Mouse (Mus musculus): Measurements from ENCODE around the gene Clstn3. TPM values are rescaled to one million over a fixed set of nuclear protein-coding genes. Genes with fewer than 3 reads are reported as not detected.
A peak's percentile ranks its signal among the peaks of the same experiment; 100 is the strongest.

Clstn3 gene
- polyA plus RNA-seq, 1 experiment from 2014 or later = 183 TPM

DNA sequence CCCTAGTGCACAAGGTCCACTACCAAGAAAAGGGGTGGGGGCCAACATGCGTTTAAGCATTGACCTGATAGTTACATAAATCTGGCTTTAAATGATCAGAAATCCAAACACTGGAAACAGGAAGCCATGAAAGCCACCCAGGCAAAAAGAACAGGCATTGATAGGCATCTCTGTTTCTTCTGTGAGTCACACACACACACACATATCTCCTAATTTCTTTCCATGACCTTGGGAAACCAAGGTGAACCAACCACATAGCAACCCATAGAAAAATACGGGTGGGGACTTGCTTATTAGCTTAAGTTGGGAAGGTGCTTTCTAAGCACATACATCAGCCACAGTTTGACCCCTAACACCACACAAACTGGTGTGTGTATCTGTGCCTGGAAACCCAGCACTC is 17.2 kb downstream of the Clstn3 start:
- ATAC-seq = no peak
- no peaks in the 10 kb centered on the region for H3K9me3 ChIP-seq (replicated peaks; ENCODE audit: control insufficient read depth, low read length, poor library complexity, severe bottlenecking)
- H3K27ac ChIP-seq (ENCODE audit: low read length) = no peak overlapping the region
- no peak overlapping the region for H3K4me2 ChIP-seq (ENCODE audit: low read length)
- 81% methylated on average over 2 of the region's 2 CpGs for WGBS
- no peaks in the 10 kb centered on the region for H3K4me1 ChIP-seq (ENCODE audit: control insufficient read depth, insufficient read depth, low read length)
- H3K4me3 ChIP-seq (ENCODE audit: low read depth, low read length) = no peak overlapping the region
- H3K36me3 ChIP-seq (ENCODE audit: control insufficient read depth, insufficient read depth, low read length) = peaks cover 34% of the 10 kb centered on the region
- H3K27me3 ChIP-seq (ENCODE audit: control insufficient read depth, insufficient read depth, low read depth, low read length) = no peaks in the 10 kb centered on the region
- H3K9ac ChIP-seq (ENCODE audit: low read depth, low read length) = no peak overlapping the region

DNA sequence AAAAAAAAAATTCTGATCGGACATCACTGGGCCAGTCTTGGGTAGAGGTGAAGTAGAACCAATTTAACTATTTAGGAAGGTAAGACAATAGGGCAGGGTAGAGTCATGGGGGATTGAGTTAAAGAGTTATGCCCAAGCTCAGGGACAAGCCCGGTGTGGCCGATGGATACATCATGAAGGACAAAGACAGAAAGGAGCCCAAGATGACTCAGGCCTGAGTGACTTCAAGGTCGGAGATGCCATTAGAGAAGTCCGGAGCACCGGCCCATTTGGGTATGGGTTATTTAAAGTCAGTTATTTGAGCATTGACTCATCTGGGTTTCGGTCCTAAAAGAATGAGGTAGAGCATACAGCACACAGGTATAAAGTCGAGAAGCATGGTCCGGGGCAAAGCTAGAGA is 18.1 kb downstream of the Clstn3 start:
- Histone ChIP-seq H3K4me2 (ENCODE audit: low read length) (no peak overlapping the region), H3K9ac (ENCODE audit: low read depth, low read length) (no peak overlapping the region), H3K27ac (ENCODE audit: low read length) (no peak overlapping the region), H3K36me3 (ENCODE audit: control insufficient read depth, insufficient read depth, low read length) (peaks cover 39% of the 10 kb centered on the region), H3K4me3 (ENCODE audit: low read depth, low read length) (no peak overlapping the region), H3K9me3 (replicated peaks; ENCODE audit: control insufficient read depth, low read length, poor library complexity, severe bottlenecking) (no peaks in the 10 kb centered on the region), H3K4me1 (ENCODE audit: control insufficient read depth, insufficient read depth, low read length) (no peaks in the 10 kb centered on the region), H3K27me3 (ENCODE audit: control insufficient read depth, insufficient read depth, low read depth, low read length) (no peaks in the 10 kb centered on the region)
- WGBS = 98% methylated on average over 9 of the region's 9 CpGs
- no peak for ATAC-seq

DNA sequence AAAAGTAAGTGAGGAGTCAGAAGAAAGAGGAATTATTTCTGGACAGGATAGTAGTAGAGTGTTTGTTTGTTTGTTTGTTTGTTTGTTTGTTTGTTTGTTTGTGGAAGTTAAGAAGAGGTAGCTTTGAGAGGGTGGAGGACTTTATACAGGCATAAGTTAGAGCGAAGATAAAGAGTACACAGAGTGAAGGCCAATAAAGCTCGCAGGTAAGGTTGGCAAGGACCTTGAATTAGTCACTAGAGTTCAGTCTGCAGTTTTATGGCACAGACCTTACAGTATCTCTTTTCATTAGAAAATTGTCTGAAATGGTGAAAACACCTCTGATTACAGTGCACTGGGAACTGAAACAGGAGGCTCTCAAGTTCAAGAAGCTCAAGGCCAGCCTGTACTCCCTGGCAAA is 18.6 kb downstream of the Clstn3 start:
- ATAC-seq = no peak

DNA sequence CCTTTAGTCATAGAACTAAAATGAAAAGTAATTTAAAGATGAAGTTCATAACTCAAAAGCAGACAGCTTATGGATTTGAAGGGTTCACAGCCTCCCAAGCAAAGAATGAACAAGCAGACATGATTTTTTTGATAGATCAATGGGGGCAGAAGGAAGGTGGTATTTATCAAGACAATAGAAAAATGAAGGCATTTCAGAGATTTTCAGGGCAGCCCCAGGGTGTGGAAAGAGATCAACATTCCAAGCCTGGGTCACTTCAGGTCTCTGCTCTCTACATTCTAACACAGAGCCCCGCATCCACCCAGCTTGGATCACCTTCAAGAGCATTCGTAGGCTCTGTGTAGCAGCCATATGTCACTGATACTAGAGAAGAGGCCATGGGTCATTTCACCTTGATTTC is 21.3 kb downstream of the Clstn3 start:
- no peak for ATAC-seq

More for the DNA sequence above, 18.6 kb downstream of the Clstn3 start:
- H3K9ac ChIP-seq (ENCODE audit: low read depth, low read length) = no peak overlapping the region
- no peaks in the 10 kb centered on the region for H3K27me3 ChIP-seq (ENCODE audit: control insufficient read depth, insufficient read depth, low read depth, low read length)
- H3K36me3 ChIP-seq (ENCODE audit: control insufficient read depth, insufficient read depth, low read length) = peaks cover 39% of the 10 kb centered on the region
- no peak overlapping the region for H3K4me3 ChIP-seq (ENCODE audit: low read depth, low read length)
- WGBS = 98% methylated on average over 2 of the region's 2 CpGs
- H3K9me3 ChIP-seq (replicated peaks; ENCODE audit: control insufficient read depth, low read length, poor library complexity, severe bottlenecking) = no peaks in the 10 kb centered on the region
- H3K27ac ChIP-seq (ENCODE audit: low read length) = no peak overlapping the region
- no peak overlapping the region for H3K4me2 ChIP-seq (ENCODE audit: low read length)
- no peaks in the 10 kb centered on the region for H3K4me1 ChIP-seq (ENCODE audit: control insufficient read depth, insufficient read depth, low read length)

DNA sequence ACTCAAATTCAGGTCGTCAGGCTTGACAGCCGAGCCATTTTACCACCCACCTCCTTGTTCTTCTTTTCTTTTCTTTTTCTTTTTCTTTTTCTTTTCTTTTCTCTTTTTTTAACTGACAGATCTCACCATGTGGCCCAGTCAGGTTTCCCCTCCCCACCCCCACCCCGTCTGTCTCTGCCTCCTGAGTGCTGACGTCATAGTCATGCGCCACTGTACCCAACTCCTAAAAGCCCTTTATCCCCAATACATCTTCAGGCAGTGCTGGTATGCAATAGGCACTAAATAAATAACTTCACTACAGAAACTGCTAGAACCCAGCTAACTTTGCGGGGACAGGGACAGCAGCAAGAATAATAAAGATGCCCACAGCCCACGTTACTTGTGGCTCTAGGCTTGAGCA is 28.3 kb downstream of the Clstn3 start:
- peaks cover 25% of the 10 kb centered on the region for H3K36me3 ChIP-seq (ENCODE audit: control insufficient read depth, insufficient read depth, low read length)
- H3K4me2 ChIP-seq (ENCODE audit: low read length) = no peak overlapping the region
- 63% methylated on average over 7 of the region's 7 CpGs for WGBS
- H3K4me3 ChIP-seq (ENCODE audit: low read depth, low read length) = no peak overlapping the region
- H3K9me3 ChIP-seq (replicated peaks; ENCODE audit: control insufficient read depth, low read length, poor library complexity, severe bottlenecking) = no peaks in the 10 kb centered on the region
- no peak overlapping the region for H3K27ac ChIP-seq (ENCODE audit: low read length)
- no peaks in the 10 kb centered on the region for H3K4me1 ChIP-seq (ENCODE audit: control insufficient read depth, insufficient read depth, low read length)
- ATAC-seq = no peak
- no peaks in the 10 kb centered on the region for H3K27me3 ChIP-seq (ENCODE audit: control insufficient read depth, insufficient read depth, low read depth, low read length)
- H3K9ac ChIP-seq (ENCODE audit: low read depth, low read length) = no peak overlapping the region

More for the DNA sequence above, 21.3 kb downstream of the Clstn3 start:
- Histone ChIP-seq H3K4me3 (ENCODE audit: low read depth, low read length) (no peak overlapping the region), H3K27me3 (ENCODE audit: control insufficient read depth, insufficient read depth, low read depth, low read length) (no peaks in the 10 kb centered on the region), H3K9ac (ENCODE audit: low read depth, low read length) (no peak overlapping the region), H3K27ac (ENCODE audit: low read length) (no peak overlapping the region), H3K4me1 (ENCODE audit: control insufficient read depth, insufficient read depth, low read length) (no peaks in the 10 kb centered on the region), H3K36me3 (ENCODE audit: control insufficient read depth, insufficient read depth, low read length) (peaks cover 27% of the 10 kb centered on the region), H3K9me3 (replicated peaks; ENCODE audit: control insufficient read depth, low read length, poor library complexity, severe bottlenecking) (no peaks in the 10 kb centered on the region), H3K4me2 (ENCODE audit: low read length) (no peak overlapping the region)
- 85% methylated on average over 2 of the region's 2 CpGs for WGBS

DNA sequence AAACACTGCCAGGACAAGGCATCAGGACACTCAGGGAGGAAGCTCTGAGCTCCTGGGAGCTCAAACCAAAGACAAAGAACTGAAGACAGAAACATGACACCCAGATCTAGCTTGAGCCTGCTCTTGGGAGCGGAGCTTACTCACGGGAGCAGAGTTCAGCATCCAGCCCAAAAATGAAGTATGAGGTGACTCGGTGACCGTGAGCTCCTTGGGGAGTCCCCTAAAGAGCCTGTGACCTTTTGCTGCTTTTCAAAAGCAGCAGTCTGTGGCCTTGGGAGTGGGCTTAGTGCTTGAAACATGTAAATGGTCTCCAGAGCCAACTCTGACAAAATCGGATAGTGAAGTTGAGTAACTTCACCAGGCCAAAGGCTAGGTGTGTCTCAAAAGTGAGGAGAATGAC is 29.4 kb downstream of the Clstn3 start:
- Histone ChIP-seq H3K4me3 (ENCODE audit: low read depth, low read length) (no peak overlapping the region), H3K27ac (ENCODE audit: low read length) (no peak overlapping the region), H3K4me1 (ENCODE audit: control insufficient read depth, insufficient read depth, low read length) (no peaks in the 10 kb centered on the region), H3K4me2 (ENCODE audit: low read length) (no peak overlapping the region), H3K27me3 (ENCODE audit: control insufficient read depth, insufficient read depth, low read depth, low read length) (no peaks in the 10 kb centered on the region), H3K9ac (ENCODE audit: low read depth, low read length) (no peak overlapping the region), H3K36me3 (ENCODE audit: control insufficient read depth, insufficient read depth, low read length) (peaks cover 23% of the 10 kb centered on the region; the same call in 1 of the 2 replicates), H3K9me3 (replicated peaks; ENCODE audit: control insufficient read depth, low read length, poor library complexity, severe bottlenecking) (no peaks in the 10 kb centered on the region)
- WGBS = 81% methylated on average over 5 of the region's 5 CpGs
- no peak for ATAC-seq

DNA sequence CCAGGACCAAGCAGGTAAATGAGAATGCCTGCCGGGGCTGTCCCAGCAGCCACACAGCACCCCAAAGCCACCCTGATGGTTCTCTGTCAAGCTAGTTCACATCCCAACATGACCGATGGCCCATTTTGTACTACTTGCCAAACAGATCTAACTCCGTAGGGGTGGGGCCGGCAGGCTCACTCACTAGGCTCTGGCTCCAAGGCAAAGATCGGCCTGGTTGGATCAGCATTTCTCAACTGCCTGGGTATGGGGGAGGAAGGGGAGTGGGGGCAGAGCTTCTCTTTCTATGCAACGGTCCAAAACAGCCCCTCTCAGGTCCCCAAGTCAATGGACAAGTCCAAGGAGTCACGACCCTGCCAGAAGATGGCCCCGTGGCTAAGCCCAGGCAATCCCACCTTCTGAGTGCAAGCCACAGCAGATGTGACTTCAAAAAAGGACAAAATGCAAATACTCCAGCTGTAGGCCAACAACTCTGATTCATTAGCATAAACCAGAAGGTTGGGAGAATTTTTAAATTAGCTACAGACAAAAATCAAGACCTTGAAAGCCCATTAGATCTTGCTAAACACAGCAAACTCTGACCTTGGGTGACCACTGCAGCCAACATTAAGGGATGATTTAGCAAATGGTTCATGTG is 30.8 kb downstream of the Clstn3 start:
- no peak overlapping the region for H3K4me3 ChIP-seq (ENCODE audit: low read depth, low read length)
- H3K4me1 ChIP-seq (ENCODE audit: control insufficient read depth, insufficient read depth, low read length) = no peaks in the 10 kb centered on the region
- H3K9ac ChIP-seq (ENCODE audit: low read depth, low read length) = no peak overlapping the region
- peaks cover 23% of the 10 kb centered on the region; the same call in 1 of the 2 replicates for H3K36me3 ChIP-seq (ENCODE audit: control insufficient read depth, insufficient read depth, low read length)
- no peak overlapping the region for H3K4me2 ChIP-seq (ENCODE audit: low read length)
- H3K9me3 ChIP-seq (replicated peaks; ENCODE audit: control insufficient read depth, low read length, poor library complexity, severe bottlenecking) = no peaks in the 10 kb centered on the region
- no peak overlapping the region for H3K27ac ChIP-seq (ENCODE audit: low read length)
- H3K27me3 ChIP-seq (ENCODE audit: control insufficient read depth, insufficient read depth, low read depth, low read length) = no peaks in the 10 kb centered on the region
- no peak for ATAC-seq
- 89% methylated on average over 8 of the region's 8 CpGs for WGBS

DNA sequence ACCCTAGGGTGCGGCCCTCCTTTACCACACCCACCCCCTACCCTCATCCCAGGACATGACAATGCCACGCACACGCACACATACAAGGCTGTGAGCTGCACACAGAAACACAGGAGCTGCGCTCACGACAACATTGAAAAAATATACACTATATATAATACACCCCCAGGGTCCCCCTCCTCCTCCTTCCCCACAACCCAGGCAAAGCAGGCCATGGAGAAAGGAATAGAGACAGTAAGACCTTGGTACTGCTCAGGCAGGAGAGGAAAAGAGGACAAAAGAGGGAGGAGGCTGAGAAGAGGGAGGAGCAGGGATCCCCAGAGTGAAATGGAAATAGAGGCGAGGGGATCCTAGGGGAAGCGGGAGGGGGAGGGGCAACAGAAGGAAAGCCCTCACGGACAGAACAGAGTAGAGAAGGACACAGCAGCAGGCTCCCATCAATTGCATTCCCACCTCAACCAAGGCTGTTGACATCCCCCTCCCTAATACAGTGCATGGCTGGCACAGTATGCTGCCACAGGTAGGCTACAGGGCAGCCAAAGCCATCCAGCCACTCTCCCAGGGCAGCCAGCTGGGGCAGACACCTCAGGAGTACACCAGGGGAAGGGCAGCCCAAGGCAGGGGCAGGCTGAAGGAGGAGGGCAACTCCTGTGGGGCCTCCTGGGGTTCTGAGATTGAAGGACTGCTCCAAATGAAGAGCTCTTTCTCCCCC is 33.7 kb downstream of the Clstn3 start:
- Histone ChIP-seq H3K4me2 (ENCODE audit: low read length) (no peak overlapping the region), H3K36me3 (ENCODE audit: control insufficient read depth, insufficient read depth, low read length) (peaks cover 11% of the 10 kb centered on the region; the same call in 1 of the 2 replicates), H3K27ac (ENCODE audit: low read length) (no peak overlapping the region), H3K4me3 (ENCODE audit: low read depth, low read length) (no peak overlapping the region), H3K27me3 (ENCODE audit: control insufficient read depth, insufficient read depth, low read depth, low read length) (no peaks in the 10 kb centered on the region), H3K9me3 (replicated peaks; ENCODE audit: control insufficient read depth, low read length, poor library complexity, severe bottlenecking) (no peaks in the 10 kb centered on the region), H3K4me1 (ENCODE audit: control insufficient read depth, insufficient read depth, low read length) (no peaks in the 10 kb centered on the region), H3K9ac (ENCODE audit: low read depth, low read length) (0 out of 2 replicates have a peak overlapping the region, but pooled peaks have one; percentile 12)
- ATAC-seq = peak; percentile 31
- WGBS = 35% methylated on average over 8 of the region's 8 CpGs

DNA sequence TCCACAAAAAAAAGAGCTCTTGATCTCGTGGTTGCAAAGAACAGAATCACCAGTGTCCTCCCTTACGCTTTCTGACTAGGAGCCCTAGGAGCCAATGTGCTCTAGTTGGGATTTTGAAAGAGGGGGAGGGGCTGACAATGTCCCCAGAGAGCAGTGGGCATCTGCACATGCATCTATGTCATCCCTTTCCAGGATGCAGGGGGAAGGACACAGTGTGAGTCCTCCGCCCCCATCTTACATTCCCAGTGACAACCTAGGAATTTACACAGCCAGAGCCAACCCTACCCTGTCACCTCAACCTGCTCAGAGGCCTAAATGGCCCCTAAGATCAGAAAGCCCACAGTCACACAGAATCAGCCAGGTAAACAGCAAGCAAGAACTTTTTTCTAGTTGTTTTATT is 34.2 kb downstream of the Clstn3 start:
- H3K27ac ChIP-seq (ENCODE audit: low read length) = no peak overlapping the region

More for the DNA sequence above, 34.2 kb downstream of the Clstn3 start:
- H3K4me1 ChIP-seq (ENCODE audit: control insufficient read depth, insufficient read depth, low read length) = no peaks in the 10 kb centered on the region
- no peak overlapping the region for H3K4me2 ChIP-seq (ENCODE audit: low read length)
- H3K4me3 ChIP-seq (ENCODE audit: low read depth, low read length) = no peak overlapping the region
- WGBS = 65% methylated on average over 3 of the region's 3 CpGs
- peaks cover 10% of the 10 kb centered on the region; the same call in 1 of the 2 replicates for H3K36me3 ChIP-seq (ENCODE audit: control insufficient read depth, insufficient read depth, low read length)
- H3K9me3 ChIP-seq (replicated peaks; ENCODE audit: control insufficient read depth, low read length, poor library complexity, severe bottlenecking) = no peaks in the 10 kb centered on the region
- H3K9ac ChIP-seq (ENCODE audit: low read depth, low read length) = no peak overlapping the region
- ATAC-seq = no peak
- no peaks in the 10 kb centered on the region for H3K27me3 ChIP-seq (ENCODE audit: control insufficient read depth, insufficient read depth, low read depth, low read length)

All from midbrain, embryonic 16.5 days (tissue).